ENCODE assay signal across 12 mouse cellular contexts in genomic region chr1:25588568-25589118, GRCm38 (mm10).
"Had no signal": no experiment of that assay in that cellular context is flagged by ENCODE, and none has a peak within 500 bp of the region (broad histone marks: within the 10 kb centered on the region; RNA-seq: fewer than 3 reads in every experiment).

No protein-coding gene starts in this region.

- ATAC-seq: lung, postnatal 0 days had no signal

- H3K36me3 ChIP-seq: limb, embryonic 10.5 days; liver, embryonic 15.5 days; neural tube, embryonic 12.5 days had no signal

- H3K9me3 ChIP-seq: limb, embryonic 10.5 days; liver, embryonic 15.5 days; neural tube, embryonic 12.5 days had no signal

- DNase-seq: kidney, postnatal 10 days; kidney, postnatal 4 days; lung, adult 2 months; lung, postnatal 36 days; right cerebral cortex, postnatal 25 days; thymus, postnatal 4 days had no signal

- H3K4me1 ChIP-seq: limb, embryonic 10.5 days; liver, embryonic 15.5 days; neural tube, embryonic 12.5 days had no signal

- H3K4me2 ChIP-seq: liver, embryonic 11.5 days; liver, embryonic 15.5 days; neural tube, embryonic 12.5 days had no signal

- H3K9ac ChIP-seq: liver, embryonic 15.5 days; neural tube, embryonic 12.5 days had no signal

- H3K27me3 ChIP-seq: liver, embryonic 15.5 days; neural tube, embryonic 12.5 days had no signal

- H3K27ac ChIP-seq: layer of hippocampus, adult 2 months; limb, embryonic 10.5 days; liver, embryonic 15.5 days; neural tube, embryonic 12.5 days had no signal

- H3K4me3 ChIP-seq: layer of hippocampus, adult 2 months; limb, embryonic 10.5 days; liver, embryonic 15.5 days; neural tube, embryonic 12.5 days had no signal
